Mouse (Mus musculus) activated CD4-positive, CD25-positive, alpha-beta regulatory T cell, adult 9 weeks (primary cell): ENCODE measurements around the gene Try4. TPM values are rescaled to one million over a fixed set of nuclear protein-coding genes. Genes with fewer than 3 reads are reported as not detected.

ENCODE experiments used
- polyA plus RNA-seq: library from polyadenylated mRNA; unstranded; fragments of 100-300 nt; shearing (Covaris generic); gene quantifications from one replicate; pipeline ENCODE4 v1.2.1, GENCODE M21; 2017

The Try4 gene
- not detected for polyA plus RNA-seq

GRCm38 (mm10) chr6:41301969-41302368 is at the start of gene Try4:
Try4 (plus strand) TSS chr6:41302269.

GRCm38 (mm10) chr6:41316741-41317140 is 14.7 kb downstream of the Try4 start, which contains the start of gene Try5:
Try5 (minus strand) TSS chr6:41316841.

GRCm38 (mm10) chr6:41353932-41354331 is 51.9 kb downstream of the Try4 start, which contains the start of gene Try10:
Try10 (plus strand) TSS chr6:41354105.

Other genes starting within 250 kb of the Try4 start
- gene Try5, start 14.6 kb downstream of the Try4 start, polyA plus RNA-seq: 0.73 TPM
- 0.48 TPM for gene Try10, start 51.8 kb downstream of the Try4 start, polyA plus RNA-seq
- gene Prss3, start 75.4 kb downstream of the Try4 start, polyA plus RNA-seq: not detected
- gene Gm5771, start 90.1 kb downstream of the Try4 start, polyA plus RNA-seq: not detected
- not detected for gene Gm10334, start 143.9 kb downstream of the Try4 start, polyA plus RNA-seq
- not detected for gene Prss1, start 156.7 kb downstream of the Try4 start, polyA plus RNA-seq
- gene Prss2, start 219.5 kb downstream of the Try4 start, polyA plus RNA-seq: 1.4 TPM